Mouse (Mus musculus) heart, embryonic 10.5 days (tissue): ENCODE results near the gene Rhoq. TPM values are rescaled to one million over a fixed set of nuclear protein-coding genes. Genes with fewer than 3 reads are reported as not detected.
A peak's percentile ranks its signal among the peaks of the same experiment; 100 is the strongest.

Source experiments
- DNase-seq: peaks from one replicate; pipeline ENCODE4 v3.0.0-alpha.2; 2017; ENCODE audit warnings: low spot score
- H3K27ac ChIP-seq: fragments of 300-500 bp; sonication (generic); 2 replicates; pipeline ENCODE4 v1.5.1; 2016; ENCODE audit warnings: mild to moderate bottlenecking
- H3K27me3 ChIP-seq: fragments of 300-500 bp; sonication (generic); 2 replicates; pipeline ENCODE4 v1.6.1; 2016; ENCODE audit warnings: mild to moderate bottlenecking; ENCODE audit not compliant: poor library complexity, insufficient read depth, severe bottlenecking
- H3K36me3 ChIP-seq: fragments of 300-500 bp; sonication (generic); 2 replicates; pipeline ENCODE4 v1.6.1; 2016; ENCODE audit warnings: mild to moderate bottlenecking, moderate library complexity
- H3K4me1 ChIP-seq: fragments of 300-500 bp; sonication (generic); 2 replicates; pipeline ENCODE4 v1.6.1; 2016; ENCODE audit warnings: mild to moderate bottlenecking
- H3K4me3 ChIP-seq: fragments of 300-500 bp; sonication (generic); 2 replicates; pipeline ENCODE4 v1.5.1; 2016; ENCODE audit warnings: mild to moderate bottlenecking, moderate library complexity
- H3K9me3 ChIP-seq: fragments of 300-500 bp; sonication (generic); 2 replicates; pipeline ENCODE4 v1.6.1; 2016; ENCODE audit warnings: mild to moderate bottlenecking, moderate library complexity
- WGBS: fragments of 180-500 bp; shearing (Covaris S2); methylation state at CpG from one replicate; pipeline ENCODE4 v1.1.7; 2016; 5-methylcytosine and 5-hydroxymethylcytosine counted together
- polyA plus RNA-seq: library from polyadenylated mRNA; unstranded; fragments of >200 nt; fragmentation: Nextera tagmentation; extraction: Ambion mirVana; gene quantifications from 2 replicates; pipeline ENCODE4 v1.2.1, GENCODE M21; 2016

The Rhoq gene
- polyA plus RNA-seq, 1 experiment from 2014 or later: 15.9 TPM

- H3K9me3 ChIP-seq: no peaks in the 10 kb centered on the region
- peaks cover 60% of the 10 kb centered on the region for H3K4me1 ChIP-seq
- H3K27me3 ChIP-seq: no peaks in the 10 kb centered on the region
- no peak for DNase-seq
- peaks cover 24% of the 10 kb centered on the region for H3K36me3 ChIP-seq
- no peak overlapping the region for H3K4me3 ChIP-seq
- WGBS: 76% methylated on average over 10 of the region's 10 CpGs
- no peak overlapping the region for H3K27ac ChIP-seq
These were observed 3.2 kb downstream of the Rhoq start for GRCm38 (mm10) chr17:86966040-86966439.

DNA sequence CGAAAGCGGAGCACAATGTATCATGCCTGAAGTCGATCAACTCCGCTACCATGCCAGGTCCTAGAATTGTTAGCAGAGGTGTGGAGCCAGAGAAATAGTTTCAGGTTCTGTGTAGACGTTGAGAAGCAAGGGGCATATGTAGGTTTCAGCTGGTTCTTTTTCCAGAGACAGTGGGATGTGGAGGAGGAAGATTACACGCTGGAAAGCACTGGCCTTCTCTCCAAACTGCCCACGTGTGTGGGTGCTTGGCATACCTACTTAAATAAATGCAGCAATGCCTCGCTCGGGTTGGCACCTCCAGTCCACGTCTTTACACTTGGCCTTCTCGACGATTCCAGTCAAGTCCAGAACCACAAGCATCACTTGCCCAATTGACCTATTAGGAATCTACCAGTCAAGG is 4.2 kb downstream of the Rhoq start:
- Histone ChIP-seq H3K36me3 (peaks cover 31% of the 10 kb centered on the region), H3K4me3 (no peak overlapping the region), H3K27me3 (no peaks in the 10 kb centered on the region), H3K9me3 (no peaks in the 10 kb centered on the region), H3K4me1 (peaks cover 52% of the 10 kb centered on the region), H3K27ac (no peak overlapping the region)
- no peak for DNase-seq
- WGBS: 94% methylated on average over 12 of the region's 12 CpGs

GRCm38 (mm10) chr17:86967536-86968525 is 4.9 kb downstream of the Rhoq start:
- 70% methylated on average over 10 of the region's 10 CpGs for WGBS
- Histone ChIP-seq H3K4me3 (peak overlapping the region; percentile 25; the same call in 1 of the 2 replicates), H3K36me3 (peaks cover 39% of the 10 kb centered on the region), H3K27me3 (no peaks in the 10 kb centered on the region), H3K27ac (peak overlapping the region; percentile 74), H3K4me1 (peaks cover 50% of the 10 kb centered on the region), H3K9me3 (no peaks in the 10 kb centered on the region)
- no peak for DNase-seq

- no peak for DNase-seq
- Histone ChIP-seq H3K9me3 (no peaks in the 10 kb centered on the region), H3K27ac (peak overlapping the region; percentile 74), H3K4me1 (peaks cover 50% of the 10 kb centered on the region), H3K4me3 (peak overlapping the region; percentile 25; the same call in 1 of the 2 replicates), H3K36me3 (peaks cover 45% of the 10 kb centered on the region), H3K27me3 (no peaks in the 10 kb centered on the region)
- 73% methylated on average over 5 of the region's 5 CpGs for WGBS
These were observed 5.7 kb downstream of the Rhoq start for GRCm38 (mm10) chr17:86968581-86968980.

DNA sequence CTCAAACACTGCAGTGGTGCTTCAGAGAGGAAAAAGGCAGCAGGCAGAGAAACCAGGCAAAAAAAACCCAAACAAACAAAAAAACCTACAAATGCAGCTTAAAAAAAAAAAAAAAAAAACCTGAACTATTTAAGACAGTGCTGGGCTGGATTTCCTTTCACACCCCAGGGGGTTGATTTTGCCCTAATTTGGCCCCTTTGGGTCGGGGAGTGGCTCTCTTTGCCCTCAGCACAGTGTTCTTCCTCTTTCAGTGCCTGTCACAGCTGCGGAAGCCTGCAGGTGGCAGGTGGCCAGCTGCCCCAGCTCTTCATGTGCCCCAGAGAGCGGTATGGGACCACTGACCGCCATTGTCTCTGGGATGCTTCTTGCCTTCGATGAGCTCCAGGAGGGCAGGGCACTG is 6.7 kb downstream of the Rhoq start:
- Histone ChIP-seq H3K27ac (no peak overlapping the region), H3K27me3 (no peaks in the 10 kb centered on the region), H3K4me1 (peaks cover 44% of the 10 kb centered on the region), H3K9me3 (no peaks in the 10 kb centered on the region), H3K4me3 (no peak overlapping the region), H3K36me3 (peaks cover 53% of the 10 kb centered on the region)
- 80% methylated on average over 5 of the region's 5 CpGs for WGBS
- DNase-seq: no peak

GRCm38 (mm10) chr17:86970026-86970750 is 7.3 kb downstream of the Rhoq start:
- Histone ChIP-seq H3K27me3 (no peaks in the 10 kb centered on the region), H3K9me3 (no peaks in the 10 kb centered on the region), H3K4me3 (no peak overlapping the region), H3K27ac (no peak overlapping the region), H3K36me3 (peaks cover 57% of the 10 kb centered on the region), H3K4me1 (peaks cover 38% of the 10 kb centered on the region)
- WGBS: 93% methylated on average over 15 of the region's 15 CpGs
- no peak for DNase-seq

DNA sequence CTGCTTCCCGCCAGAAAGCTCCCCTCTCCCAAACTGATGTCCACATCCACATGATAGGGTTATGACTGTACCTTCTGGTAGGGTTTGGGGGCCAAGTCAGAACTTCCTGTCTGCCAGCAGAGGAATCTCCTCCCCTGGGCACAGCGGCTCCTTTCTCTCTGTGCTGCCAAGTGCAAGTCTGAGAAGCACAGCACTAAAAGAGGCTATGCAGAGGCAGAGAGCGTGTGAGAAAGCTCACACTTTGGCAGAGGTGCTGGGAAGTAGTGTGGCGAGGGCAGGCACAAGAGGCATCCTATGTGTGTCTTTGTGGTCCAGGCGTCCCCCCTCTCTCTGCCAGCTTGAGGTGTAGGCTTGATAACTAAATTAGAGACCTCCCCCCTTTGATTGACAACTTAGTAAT is 8.2 kb downstream of the Rhoq start:
- H3K9me3 ChIP-seq: no peaks in the 10 kb centered on the region
- DNase-seq: no peak
- WGBS: 73% methylated on average over 5 of the region's 5 CpGs
- H3K36me3 ChIP-seq: peaks cover 60% of the 10 kb centered on the region
- H3K4me3 ChIP-seq: no peak overlapping the region
- H3K4me1 ChIP-seq: peaks cover 33% of the 10 kb centered on the region
- no peak overlapping the region for H3K27ac ChIP-seq
- no peaks in the 10 kb centered on the region for H3K27me3 ChIP-seq

DNA sequence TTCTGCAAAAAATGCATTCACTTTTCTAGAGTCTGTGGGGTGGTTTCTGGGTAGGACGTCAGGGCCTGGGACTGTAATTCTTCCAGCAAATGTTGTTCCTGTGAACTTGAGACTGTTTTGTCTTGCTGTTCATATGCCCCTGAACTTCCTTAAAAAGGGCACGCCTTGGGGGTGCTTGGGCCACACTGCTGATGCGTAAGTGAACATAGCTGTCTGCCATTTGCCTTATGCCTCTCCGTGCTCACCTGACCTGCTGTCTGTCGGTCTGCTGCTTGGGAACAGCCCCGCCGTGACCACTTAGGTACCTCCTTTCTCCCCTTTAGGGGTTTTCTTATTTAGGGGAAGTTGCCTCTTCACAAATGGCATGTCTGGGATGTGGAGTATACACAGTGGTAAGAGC is 9.0 kb downstream of the Rhoq start:
- no peak for DNase-seq
- Histone ChIP-seq H3K4me3 (no peak overlapping the region), H3K9me3 (no peaks in the 10 kb centered on the region), H3K36me3 (peaks cover 65% of the 10 kb centered on the region), H3K27ac (no peak overlapping the region), H3K4me1 (peaks cover 31% of the 10 kb centered on the region), H3K27me3 (no peaks in the 10 kb centered on the region)
- 88% methylated on average over 7 of the region's 7 CpGs for WGBS

DNA sequence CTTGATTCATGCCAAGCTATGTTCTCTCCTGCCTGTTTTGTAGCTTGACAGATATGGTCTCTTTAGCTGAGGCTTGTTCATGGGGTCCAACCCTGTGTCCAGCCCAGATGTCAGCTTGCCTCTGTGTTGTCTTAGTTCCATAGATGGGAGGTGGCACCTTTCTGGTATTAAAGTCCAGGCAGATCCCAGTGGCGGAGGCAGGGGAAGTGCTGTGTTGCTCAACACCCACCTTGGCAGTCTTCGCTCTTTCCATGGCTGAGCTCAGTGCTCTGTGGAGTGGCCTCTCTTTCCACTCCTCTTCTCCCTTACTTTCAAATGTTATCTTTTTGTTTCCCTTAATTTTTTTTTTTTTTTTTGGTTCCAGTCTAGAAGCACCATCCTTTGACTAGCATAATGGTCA is 10.2 kb downstream of the Rhoq start:
- H3K9me3 ChIP-seq: no peaks in the 10 kb centered on the region
- H3K36me3 ChIP-seq: peaks cover 66% of the 10 kb centered on the region
- no peak for DNase-seq
- H3K27me3 ChIP-seq: no peaks in the 10 kb centered on the region
- H3K27ac ChIP-seq: no peak overlapping the region
- H3K4me3 ChIP-seq: no peak overlapping the region
- peaks cover 19% of the 10 kb centered on the region for H3K4me1 ChIP-seq
- 95% methylated on average over 2 of the region's 2 CpGs for WGBS

DNA sequence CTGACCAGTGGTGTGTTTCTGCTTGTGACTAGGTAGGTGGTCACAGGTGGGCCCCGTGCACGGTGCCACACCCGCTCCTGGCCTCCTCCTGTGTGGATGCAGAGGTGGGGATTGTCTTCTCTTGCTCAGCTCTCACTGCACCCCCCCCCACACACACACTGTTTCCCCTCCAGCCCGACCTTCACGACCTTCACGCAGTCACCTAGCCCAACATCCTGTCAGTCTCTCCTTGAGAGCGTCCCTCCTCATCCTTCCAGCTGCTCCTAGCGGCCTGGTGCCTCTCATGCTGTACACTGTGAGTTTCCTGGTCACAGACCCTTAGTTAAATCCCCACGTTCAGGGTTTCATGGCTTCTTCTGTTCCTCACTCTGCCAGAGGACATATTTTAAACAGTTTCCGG is 13.5 kb downstream of the Rhoq start:
- Histone ChIP-seq H3K4me1 (peaks cover 4% of the 10 kb centered on the region; the same call in 1 of the 2 replicates), H3K27ac (no peak overlapping the region), H3K4me3 (no peak overlapping the region), H3K9me3 (no peaks in the 10 kb centered on the region), H3K27me3 (no peaks in the 10 kb centered on the region), H3K36me3 (peaks cover 67% of the 10 kb centered on the region)
- 75% methylated on average over 10 of the region's 10 CpGs for WGBS
- DNase-seq: no peak

- peaks cover 13% of the 10 kb centered on the region; the same call in 1 of the 2 replicates for H3K4me1 ChIP-seq
- DNase-seq: no peak
- no peak overlapping the region for H3K4me3 ChIP-seq
- peaks cover 61% of the 10 kb centered on the region for H3K36me3 ChIP-seq
- H3K27ac ChIP-seq: no peak overlapping the region
- H3K9me3 ChIP-seq: no peaks in the 10 kb centered on the region
- H3K27me3 ChIP-seq: no peaks in the 10 kb centered on the region
- 83% methylated on average over 6 of the region's 6 CpGs for WGBS
These were observed 15.6 kb downstream of the Rhoq start for GRCm38 (mm10) chr17:86978496-86978895.

DNA sequence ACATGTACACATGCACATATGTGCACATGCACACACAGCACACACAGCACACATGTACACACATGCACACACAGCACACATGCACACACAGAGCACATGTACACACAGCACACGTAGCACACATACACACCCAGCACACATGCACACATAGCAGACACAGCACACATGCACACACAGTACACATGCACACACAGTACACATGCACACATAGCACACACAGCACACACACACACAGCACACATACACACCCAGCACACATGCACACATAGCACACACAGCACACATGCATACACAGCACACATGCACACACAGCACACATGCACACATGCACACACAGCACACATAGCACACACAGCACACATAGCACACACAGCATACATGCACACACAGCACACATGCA is 18.3 kb downstream of the Rhoq start:
- H3K9me3 ChIP-seq: no peaks in the 10 kb centered on the region
- H3K4me1 ChIP-seq: peaks cover 29% of the 10 kb centered on the region
- DNase-seq: no peak
- H3K27ac ChIP-seq: no peak overlapping the region
- H3K4me3 ChIP-seq: no peak overlapping the region
- H3K27me3 ChIP-seq: no peaks in the 10 kb centered on the region
- H3K36me3 ChIP-seq: peaks cover 49% of the 10 kb centered on the region
- 92% methylated on average over 1 of the region's 1 CpGs for WGBS

DNA sequence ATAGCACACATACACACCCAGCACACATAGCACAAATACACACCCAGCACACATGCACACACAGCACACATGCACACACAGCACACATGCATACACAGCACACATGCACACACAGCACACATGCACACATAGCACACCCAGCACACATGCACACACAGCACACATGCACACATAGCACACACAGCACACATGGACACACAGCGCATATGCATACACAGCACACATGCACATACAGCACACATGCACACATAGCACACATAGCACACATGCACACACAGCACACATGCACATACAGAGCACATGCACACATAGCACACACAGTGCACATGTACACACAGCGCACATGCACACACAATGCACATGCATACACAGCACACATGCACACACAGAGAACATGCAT is 18.8 kb downstream of the Rhoq start:
- DNase-seq: no peak
- no peaks in the 10 kb centered on the region for H3K27me3 ChIP-seq
- no peak overlapping the region for H3K4me3 ChIP-seq
- H3K36me3 ChIP-seq: peaks cover 46% of the 10 kb centered on the region
- H3K9me3 ChIP-seq: no peaks in the 10 kb centered on the region
- H3K27ac ChIP-seq: no peak overlapping the region
- H3K4me1 ChIP-seq: peaks cover 34% of the 10 kb centered on the region
- WGBS: 96% methylated on average over 2 of the region's 2 CpGs
